Mouse (Mus musculus) cerebellum, postnatal 14 days (tissue): Measurements from ENCODE around the gene Zmym5.
"Not testable (repeated sequence)": the region's sequence is repeated elsewhere in the genome, so short reads cannot be mapped to it uniquely, and the experiment has no call there.

ENCODE experiments used
- DNase-seq, 2 experiments: peaks; one replicate each; pipeline ENCODE4 v3.0.0; 2021; ENCODE audit warnings: mixed read lengths in 2 of 2

Gene Zmym5

GRCm38 (mm10) chr14:56776571-56777238, 34.8 kb downstream of the Zmym5 start:
- no peak for DNase-seq

- DNase-seq: no peak
These were observed 36.1 kb downstream of the Zmym5 start for GRCm38 (mm10) chr14:56775416-56775815.

DNA sequence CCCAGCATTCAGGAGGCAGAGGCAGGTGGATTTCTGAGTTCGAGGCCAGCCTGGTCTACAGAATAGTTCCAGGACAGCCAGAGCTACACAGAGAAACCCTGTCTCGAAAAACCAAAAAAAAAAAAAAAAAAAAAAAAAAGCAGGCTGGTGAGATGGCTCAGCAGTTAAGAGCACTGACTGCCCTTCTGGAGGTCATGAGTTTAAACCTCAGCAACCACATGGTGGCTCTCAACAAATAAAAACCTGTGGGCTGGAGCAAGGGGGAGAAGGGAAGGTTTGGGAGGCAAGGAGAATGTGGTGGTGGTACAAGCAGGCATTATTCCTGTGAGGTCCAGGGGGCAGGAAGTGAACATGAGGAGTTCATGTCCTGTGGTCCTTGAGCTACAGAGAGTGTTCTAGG, 45.1 kb downstream of the Zmym5 start:
- DNase-seq: not testable (repeated sequence)

DNA sequence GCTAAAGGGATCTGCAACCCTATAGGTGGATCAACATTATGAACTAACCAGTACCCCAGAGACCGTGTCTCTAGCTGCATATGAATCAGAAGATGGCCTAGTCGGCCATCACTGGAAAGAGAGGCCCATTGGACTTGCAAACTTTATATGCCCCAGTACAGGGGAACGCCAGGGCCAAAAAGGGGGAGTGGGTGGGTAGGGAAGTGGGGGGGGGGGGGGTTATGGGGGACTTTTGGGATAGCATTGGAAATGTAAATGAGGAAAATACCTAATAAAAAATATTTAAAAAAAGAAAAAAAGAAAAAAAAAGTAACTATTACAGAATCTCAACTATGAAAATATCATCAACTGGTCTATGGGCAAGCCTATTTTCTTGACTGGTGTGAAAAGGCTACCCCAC, 46.4 kb downstream of the Zmym5 start:
- DNase-seq: not testable (repeated sequence)

- DNase-seq: no peak
These were observed 60.2 kb downstream of the Zmym5 start for GRCm38 (mm10) chr14:56751282-56751681.
